Mouse (Mus musculus) forebrain, embryonic 11.5 days (tissue): ENCODE results near the gene Col20a1. TPM values are rescaled to one million over a fixed set of nuclear protein-coding genes. Genes with fewer than 3 reads are reported as not detected.

Source experiments
- ATAC-seq: fragments of 200-750 bp; cut with Nextera tagmentation; replicated peaks from 2 replicates; pipeline ENCODE4 v1.8.0; 2017; ENCODE audit warnings: moderate TSS enrichment; ENCODE audit not compliant: low FRiP score
- DNase-seq: peaks from one replicate; pipeline ENCODE4 v3.0.0-alpha.2; 2017; ENCODE audit warnings: low spot score
- H3K27ac ChIP-seq: fragments of 300-500 bp; sonication (generic); 2 replicates; pipeline ENCODE4 v1.5.1; 2014; ENCODE audit warnings: low read depth, low read length
- H3K27me3 ChIP-seq: fragments of 300-500 bp; sonication (generic); 2 replicates; pipeline ENCODE4 v1.6.1; 2014; ENCODE audit warnings: mild to moderate bottlenecking, low read length, mixed read lengths; ENCODE audit not compliant: control insufficient read depth, insufficient read depth
- H3K36me3 ChIP-seq: fragments of 300-500 bp; sonication (generic); 2 replicates; pipeline ENCODE4 v1.6.1; 2014; ENCODE audit warnings: mild to moderate bottlenecking, low read length, moderate library complexity, mixed read lengths; ENCODE audit not compliant: control insufficient read depth, insufficient read depth
- H3K4me1 ChIP-seq: fragments of 300-500 bp; sonication (generic); replicated peaks from 2 replicates; pipeline ENCODE4 v1.6.1; 2014; ENCODE audit warnings: low read length, mixed read lengths; ENCODE audit not compliant: control insufficient read depth, insufficient read depth
- H3K4me2 ChIP-seq: fragments of 300-500 bp; sonication (generic); 2 replicates; pipeline ENCODE4 v1.6.1; 2014; ENCODE audit warnings: low read depth, mild to moderate bottlenecking, low read length, moderate library complexity, mixed read lengths; ENCODE audit not compliant: severe bottlenecking
- H3K4me3 ChIP-seq: fragments of 300-500 bp; sonication (generic); 2 replicates; pipeline ENCODE4 v1.5.1; 2014; ENCODE audit warnings: low read depth, low read length
- H3K9ac ChIP-seq: fragments of 300-500 bp; sonication (generic); 2 replicates; pipeline ENCODE4 v1.6.1; 2014; ENCODE audit warnings: low read length
- H3K9me3 ChIP-seq: fragments of 300-500 bp; sonication (generic); 2 replicates; pipeline ENCODE4 v1.6.1; 2016; ENCODE audit warnings: low read length, mixed read lengths; ENCODE audit not compliant: control insufficient read depth
- WGBS: fragments of 180-500 bp; shearing (Covaris S2); extraction: QIAGEN DNeasy Blood & Tissue Kit; methylation state at CpG from one replicate; pipeline ENCODE4 v1.1.7; 2014; 5-methylcytosine and 5-hydroxymethylcytosine counted together
- polyA plus RNA-seq: library from polyadenylated mRNA; unstranded; fragments of >200 nt; fragmentation: Nextera tagmentation; extraction: Ambion mirVana; gene quantifications from 2 replicates; pipeline ENCODE4 v1.2.1, GENCODE M21; 2014

Gene Col20a1
- polyA plus RNA-seq, 1 experiment from 2014 or later: 0.16 TPM

GRCm38 (mm10) chr2:180960187-180960586, 26.1 kb upstream of the Col20a1 start:
- no peaks in the 10 kb centered on the region for H3K36me3 ChIP-seq
- H3K9me3 ChIP-seq: no peaks in the 10 kb centered on the region
- ATAC-seq (no peak), DNase-seq (no peak)
- no peak overlapping the region for H3K9ac ChIP-seq
- H3K4me3 ChIP-seq: no peak overlapping the region
- no peaks in the 10 kb centered on the region for H3K4me1 ChIP-seq
- no peak overlapping the region for H3K4me2 ChIP-seq
- H3K27me3 ChIP-seq: no peaks in the 10 kb centered on the region
- WGBS: 81% methylated on average over 3 of the region's 3 CpGs
- no peak overlapping the region for H3K27ac ChIP-seq

DNA sequence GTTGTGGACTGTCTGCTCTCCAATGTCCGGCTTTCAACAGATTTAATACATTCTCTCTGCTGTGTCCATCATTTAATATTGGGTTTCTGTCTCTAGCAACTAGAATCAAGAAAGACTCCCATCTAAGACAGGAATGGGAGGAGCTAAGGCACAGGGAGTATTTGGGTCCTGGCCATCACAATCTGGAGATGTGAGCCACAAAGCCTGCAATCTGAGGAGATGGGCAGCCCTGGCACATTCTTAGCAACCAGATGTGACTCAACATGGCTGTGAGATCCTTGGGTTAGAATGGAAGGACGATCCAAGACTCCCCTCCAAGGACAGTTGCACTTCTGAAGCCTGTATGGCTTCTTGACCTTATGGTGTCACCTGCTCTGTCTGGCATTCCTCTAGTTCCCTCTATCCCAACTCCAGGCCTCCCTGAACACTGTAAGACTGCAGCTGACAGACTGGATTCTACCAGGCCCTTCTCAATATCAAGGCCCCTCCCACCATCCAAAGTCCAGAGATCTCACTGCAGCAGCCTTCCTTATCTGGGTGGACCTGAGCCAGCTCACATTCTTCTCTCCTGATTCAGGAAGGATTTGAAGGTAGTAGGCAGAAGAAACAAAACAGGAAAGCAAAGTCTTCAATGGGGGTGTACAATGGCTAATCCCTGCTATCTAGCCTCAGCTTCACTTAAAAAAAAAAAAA, 23.6 kb upstream of the Col20a1 start:
- no peak overlapping the region for H3K9ac ChIP-seq
- no peaks in the 10 kb centered on the region for H3K27me3 ChIP-seq
- H3K4me2 ChIP-seq: no peak overlapping the region
- H3K36me3 ChIP-seq: no peaks in the 10 kb centered on the region
- H3K27ac ChIP-seq: no peak overlapping the region
- WGBS: 73% methylated on average over 2 of the region's 2 CpGs
- DNase-seq: no peak
- no peak overlapping the region for H3K4me3 ChIP-seq
- ATAC-seq: no peak
- no peaks in the 10 kb centered on the region for H3K9me3 ChIP-seq
- H3K4me1 ChIP-seq: no peaks in the 10 kb centered on the region

DNA sequence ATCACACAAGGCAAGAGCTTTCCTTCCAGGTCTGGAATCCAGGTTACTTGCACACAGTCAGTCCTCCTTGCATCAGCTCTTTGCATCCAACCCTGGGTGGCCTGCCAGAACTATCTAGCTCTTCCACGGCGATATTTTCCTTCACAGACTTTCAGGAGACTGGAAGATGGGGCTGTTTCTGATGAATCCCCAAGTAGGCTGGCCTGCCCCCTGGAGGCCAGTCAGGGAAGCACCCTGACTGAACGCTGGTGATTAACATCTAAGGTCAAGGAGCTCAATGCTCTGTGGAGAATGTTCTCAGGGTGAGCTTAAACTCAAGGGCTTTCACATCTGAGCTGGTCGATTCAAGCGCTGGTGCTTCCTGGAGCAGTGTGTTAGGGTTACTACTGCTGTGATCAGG, 22.4 kb upstream of the Col20a1 start:
- peak; percentile 86 for DNase-seq
- no peaks in the 10 kb centered on the region for H3K27me3 ChIP-seq
- ATAC-seq: peak; percentile 29; the same call in 1 of the 2 replicates
- 6% methylated on average over 5 of the region's 5 CpGs for WGBS
- H3K4me3 ChIP-seq: no peak overlapping the region
- H3K9ac ChIP-seq: peak overlapping the region; percentile 20; the same call in 1 of the 2 replicates
- no peak overlapping the region for H3K4me2 ChIP-seq
- H3K36me3 ChIP-seq: no peaks in the 10 kb centered on the region
- H3K4me1 ChIP-seq: no peaks in the 10 kb centered on the region
- H3K27ac ChIP-seq: no peak overlapping the region
- no peaks in the 10 kb centered on the region for H3K9me3 ChIP-seq

GRCm38 (mm10) chr2:180966092-180966882, 20.0 kb upstream of the Col20a1 start:
- H3K4me2 ChIP-seq: peak overlapping the region; percentile 95
- H3K9ac ChIP-seq: peak overlapping the region; percentile 92
- H3K27ac ChIP-seq: peak overlapping the region; percentile 58; the same call in 1 of the 2 replicates
- no peak for DNase-seq
- WGBS: 17% methylated on average over 14 of the region's 14 CpGs
- peaks cover 3% of the 10 kb centered on the region for H3K36me3 ChIP-seq
- no peaks in the 10 kb centered on the region for H3K4me1 ChIP-seq
- H3K9me3 ChIP-seq: no peaks in the 10 kb centered on the region
- H3K27me3 ChIP-seq: no peaks in the 10 kb centered on the region
- no peak for ATAC-seq
- peak overlapping the region; percentile 87 for H3K4me3 ChIP-seq

GRCm38 (mm10) chr2:180967010-180967763, 19.1 kb upstream of the Col20a1 start, which contains the start of gene Arfgap1:
Gene Arfgap1 (plus strand): TSS chr2:180967225.
- peak; percentile 91 for DNase-seq
- no peaks in the 10 kb centered on the region for H3K4me1 ChIP-seq
- ATAC-seq: peak; percentile 88
- H3K9me3 ChIP-seq: no peaks in the 10 kb centered on the region
- H3K4me2 ChIP-seq: peak within 1 kb of the TSS; percentile 95
- no peaks in the 10 kb centered on the region for H3K27me3 ChIP-seq
- H3K4me3 ChIP-seq: peak within 1 kb of the TSS; percentile 87
- WGBS: under 1% methylated on average over 57 of the region's 57 CpGs
- peaks cover 7% of the 10 kb centered on the region for H3K36me3 ChIP-seq
- peak within 1 kb of the TSS; percentile 58; the same call in 1 of the 2 replicates for H3K27ac ChIP-seq
- H3K9ac ChIP-seq: peak within 1 kb of the TSS; percentile 92

GRCm38 (mm10) chr2:180981133-180981532, 5.2 kb upstream of the Col20a1 start:
- Histone ChIP-seq H3K27me3 (no peaks in the 10 kb centered on the region), H3K9me3 (no peaks in the 10 kb centered on the region), H3K4me3 (no peak overlapping the region), H3K4me2 (no peak overlapping the region), H3K36me3 (peaks cover 24% of the 10 kb centered on the region), H3K4me1 (no peaks in the 10 kb centered on the region), H3K27ac (no peak overlapping the region), H3K9ac (no peak overlapping the region)
- no peak for DNase-seq
- no peak for ATAC-seq
- 83% methylated on average over 6 of the region's 6 CpGs for WGBS

GRCm38 (mm10) chr2:180985635-180986034, 700 bp upstream of the Col20a1 start:
- H3K27ac ChIP-seq: no peak overlapping the region
- H3K36me3 ChIP-seq: peaks cover 8% of the 10 kb centered on the region
- ATAC-seq (no peak), DNase-seq (no peak)
- H3K27me3 ChIP-seq: no peaks in the 10 kb centered on the region
- 93% methylated on average over 2 of the region's 2 CpGs for WGBS
- no peak overlapping the region for H3K4me2 ChIP-seq
- H3K9me3 ChIP-seq: no peaks in the 10 kb centered on the region
- no peak overlapping the region for H3K4me3 ChIP-seq
- H3K4me1 ChIP-seq: no peaks in the 10 kb centered on the region
- no peak overlapping the region for H3K9ac ChIP-seq

DNA sequence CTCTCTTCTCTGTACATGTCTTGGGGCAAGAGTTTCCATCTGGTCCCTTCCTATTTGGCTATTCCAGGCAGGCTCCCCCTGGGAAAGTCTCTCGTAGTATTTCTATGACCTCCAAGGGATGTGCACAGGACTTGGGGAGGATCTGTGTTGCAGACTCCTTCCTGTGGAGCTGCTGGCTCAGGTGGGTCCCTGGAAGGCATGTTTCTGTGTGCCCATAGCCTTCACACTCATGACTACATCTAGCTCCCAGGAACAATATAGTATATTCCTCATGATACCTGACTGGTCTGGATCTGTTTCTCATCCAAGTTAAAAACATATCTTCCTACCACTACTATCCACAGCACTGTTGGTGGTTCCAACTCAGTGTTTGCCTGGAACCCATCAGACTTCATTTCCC, 666 bp downstream of the Col20a1 start:
- H3K27ac ChIP-seq: no peak overlapping the region

More for the DNA sequence above, 666 bp downstream of the Col20a1 start:
- Histone ChIP-seq H3K9me3 (no peaks in the 10 kb centered on the region), H3K4me3 (no peak overlapping the region), H3K27me3 (no peaks in the 10 kb centered on the region), H3K36me3 (peaks cover 1% of the 10 kb centered on the region), H3K4me1 (no peaks in the 10 kb centered on the region), H3K4me2 (no peak overlapping the region), H3K9ac (no peak overlapping the region)
- ATAC-seq (no peak), DNase-seq (no peak)
- WGBS: 85% methylated on average over 1 of the region's 1 CpGs
